ENCODE assay signal across 29 mouse cellular contexts in the genomic region with DNA sequence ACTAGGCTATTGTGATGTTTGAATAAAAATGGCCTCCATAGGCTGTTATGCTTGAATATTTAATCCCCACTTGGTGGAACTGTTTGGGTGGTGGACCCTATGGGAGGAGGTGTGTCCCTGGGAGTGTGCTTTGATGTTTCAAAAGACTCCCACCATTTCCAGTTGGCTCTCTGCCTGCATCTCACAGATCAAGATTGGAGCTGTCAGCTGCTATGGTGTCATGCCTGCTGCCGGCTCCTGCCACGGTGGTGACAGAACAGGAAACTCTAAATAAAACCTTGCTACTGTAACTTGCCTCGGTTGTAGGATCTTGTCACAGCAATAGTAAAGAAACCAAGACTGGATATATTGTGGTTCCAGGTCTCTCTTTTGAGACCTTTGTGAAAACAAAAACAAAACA. TPM values are rescaled to one million over a fixed set of nuclear protein-coding genes. Genes with fewer than 3 reads are reported as not detected.
"Had no signal": no experiment of that assay in that cellular context is flagged by ENCODE, and none has a peak within 500 bp of the region (broad histone marks: within the 10 kb centered on the region; RNA-seq: fewer than 3 reads in every experiment).

No protein-coding gene starts in this region.

- H3K9me3 ChIP-seq: kidney, embryonic 15.5 days; midbrain, embryonic 10.5 days; neural tube, embryonic 12.5 days; neural tube, embryonic 15.5 days had no signal

- H3K27ac ChIP-seq: kidney, embryonic 15.5 days; left cerebral cortex, adult 2 months; midbrain, embryonic 10.5 days; neural tube, embryonic 12.5 days; neural tube, embryonic 15.5 days; stomach, postnatal 0 days had no signal

- H3K36me3 ChIP-seq: kidney, embryonic 15.5 days; midbrain, embryonic 10.5 days; neural tube, embryonic 12.5 days; neural tube, embryonic 15.5 days had no signal

- H3K4me2 ChIP-seq: kidney, embryonic 15.5 days; liver, embryonic 11.5 days; lung, embryonic 14.5 days; neural tube, embryonic 12.5 days; neural tube, embryonic 15.5 days had no signal

- H3K4me1 ChIP-seq: kidney, embryonic 15.5 days; midbrain, embryonic 10.5 days; neural tube, embryonic 12.5 days; neural tube, embryonic 15.5 days had no signal

- H3K9ac ChIP-seq: kidney, embryonic 15.5 days; lung, embryonic 14.5 days; neural tube, embryonic 12.5 days; neural tube, embryonic 15.5 days had no signal

- DNase-seq: kidney, adult 8-10 months; kidney, postnatal 10 days; kidney, postnatal 36 days; layer of hippocampus, postnatal 36 days; lung, embryonic 14.5 days; lung, postnatal 14 days; midbrain, embryonic 14.5 days; right cerebral cortex, adult 18-20 months; right cerebral cortex, postnatal 14 days; right cerebral cortex, postnatal 4 days; thymus, adult 2 months; thymus, postnatal 14 days; thymus, postnatal 4 days had no signal

- H3K27me3 ChIP-seq: kidney, embryonic 15.5 days; neural tube, embryonic 12.5 days; neural tube, embryonic 15.5 days had no signal

- H3K4me3 ChIP-seq: kidney, embryonic 15.5 days; left cerebral cortex, adult 2 months; megakaryocyte, embryonic 14.5 days; midbrain, embryonic 10.5 days; neural tube, embryonic 12.5 days; neural tube, embryonic 15.5 days had no signal

RNA-seq across cellular contexts. Expression of gene Cyp1a2, which starts 22.0 kb away (rescaled TPM):
- total RNA-seq: layer of hippocampus, adult 8-10 months; layer of hippocampus, postnatal 10 days; layer of hippocampus, postnatal 36 days; left cerebral cortex, adult 2 months; left cerebral cortex, postnatal 10 days; left cerebral cortex, postnatal 36 days had no signal
- polyA plus RNA-seq: kidney, embryonic 15.5 days; limb, embryonic 11.5 days; limb, embryonic 14.5 days; liver, embryonic 11.5 days; lung, embryonic 14.5 days; midbrain, embryonic 10.5 days; midbrain, embryonic 14.5 days; neural tube, embryonic 12.5 days; neural tube, embryonic 15.5 days; stomach, embryonic 14.5 days; stomach, postnatal 0 days had no signal

RNA-seq across cellular contexts. Expression of gene Cyp1a1, which starts 26.2 kb away (rescaled TPM):
- polyA plus RNA-seq: limb, embryonic 11.5 days; lung, embryonic 14.5 days; neural tube, embryonic 12.5 days; stomach, embryonic 14.5 days had no signal

RNA-seq across cellular contexts. Expression of gene Lman1l, which starts 41.0 kb away (rescaled TPM):
- total RNA-seq: layer of hippocampus, adult 8-10 months; layer of hippocampus, postnatal 10 days; layer of hippocampus, postnatal 36 days; left cerebral cortex, adult 2 months; left cerebral cortex, postnatal 10 days; left cerebral cortex, postnatal 36 days had no signal
- polyA plus RNA-seq: kidney, embryonic 15.5 days; limb, embryonic 11.5 days; limb, embryonic 14.5 days; liver, embryonic 11.5 days; liver, embryonic 16.5 days; lung, embryonic 14.5 days; midbrain, embryonic 14.5 days; neural tube, embryonic 12.5 days; neural tube, embryonic 15.5 days; stomach, embryonic 14.5 days; stomach, postnatal 0 days had no signal
